Mouse (Mus musculus) ES-Bruce4 (cell line): Measurements from ENCODE around the gene Jdp2. TPM values are rescaled to one million over a fixed set of nuclear protein-coding genes. Genes with fewer than 3 reads are reported as not detected.

Source experiments
- H3K27ac ChIP-seq: 2 replicates; pipeline ENCODE4 v1.5.1; 2012; ENCODE audit warnings: low read length, inconsistent platforms; ENCODE audit not compliant: insufficient read depth
- H3K27me3 ChIP-seq: 2 replicates; pipeline ENCODE4 v1.6.1; 2012; ENCODE audit warnings: mild to moderate bottlenecking, low read length, inconsistent platforms; ENCODE audit not compliant: control insufficient read depth, poor library complexity, insufficient read depth, severe bottlenecking
- H3K36me3 ChIP-seq: 2 replicates; pipeline ENCODE4 v1.6.1; 2012; ENCODE audit warnings: inconsistent platforms, mild to moderate bottlenecking, low read length, moderate library complexity; ENCODE audit not compliant: control insufficient read depth, poor library complexity, insufficient read depth, severe bottlenecking
- H3K4me1 ChIP-seq: one replicate; pipeline ENCODE4 v1.8.1; 2011; ENCODE audit warnings: low read length; ENCODE audit not compliant: control insufficient read depth, insufficient read depth
- H3K4me3 ChIP-seq: 2 replicates; pipeline ENCODE4 v1.5.1; 2011; ENCODE audit warnings: low read depth, mild to moderate bottlenecking, low read length
- H3K9ac ChIP-seq: 2 replicates; pipeline ENCODE4 v1.6.1; 2012; ENCODE audit warnings: low read depth, mild to moderate bottlenecking, inconsistent platforms; ENCODE audit not compliant: poor library complexity, severe bottlenecking
- H3K9me3 ChIP-seq: replicated peaks from 2 replicates; pipeline ENCODE4 v1.6.1; 2012; ENCODE audit warnings: mild to moderate bottlenecking, low read length, inconsistent platforms; ENCODE audit not compliant: control insufficient read depth, poor library complexity, insufficient read depth, severe bottlenecking
- CTCF ChIP-seq: IDR thresholded peaks from one replicate; pipeline ENCODE4 v1.8.1; 2011; ENCODE audit warnings: low read depth, low read length
- EP300 ChIP-seq: IDR thresholded peaks from 2 replicates; pipeline ENCODE4 v1.6.1; 2011; ENCODE audit warnings: low read depth, low read length; ENCODE audit not compliant: insufficient read depth
- POLR2A ChIP-seq: IDR thresholded peaks from one replicate; pipeline ENCODE4 v1.8.1; 2011; ENCODE audit warnings: low read length; ENCODE audit not compliant: insufficient read depth
- polyA plus RNA-seq: library from polyadenylated mRNA; stranded (reverse); fragments of >200 nt; gene quantifications from 2 replicates; pipeline ENCODE4 v1.2.4, GENCODE M21; 2011; ENCODE audit warnings: low read depth; ENCODE audit not compliant: missing spikeins, insufficient read depth, insufficient read length

The Jdp2 gene
- polyA plus RNA-seq, 1 experiment = 14.0 TPM

GRCm38 (mm10) chr12:85581261-85582066 lies 17.4 kb upstream of the Jdp2 start:
- H3K9ac ChIP-seq = no peak overlapping the region
- H3K36me3 ChIP-seq = no peaks in the 10 kb centered on the region
- H3K27me3 ChIP-seq = no peaks in the 10 kb centered on the region
- TF ChIP-seq POLR2A (no peak), CTCF (no peak), EP300 (no peak)
- H3K4me3 ChIP-seq = no peak overlapping the region
- H3K9me3 ChIP-seq = no peaks in the 10 kb centered on the region
- no peaks in the 10 kb centered on the region for H3K4me1 ChIP-seq
- no peak overlapping the region for H3K27ac ChIP-seq

DNA sequence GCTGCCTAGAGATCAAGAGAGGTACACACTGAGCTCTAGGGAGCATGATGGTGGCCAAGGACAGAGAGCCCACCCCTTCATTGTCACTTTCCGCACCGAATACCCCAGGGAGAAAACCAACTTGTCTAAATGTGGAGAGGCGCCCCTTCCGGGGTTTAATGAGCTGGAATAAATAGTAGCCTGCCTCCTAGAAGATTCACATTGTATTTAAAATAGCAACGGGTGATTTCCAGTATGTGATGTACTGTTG lies 16.8 kb upstream of the Jdp2 start:
- Histone ChIP-seq H3K4me1 (no peaks in the 10 kb centered on the region), H3K9ac (no peak overlapping the region), H3K9me3 (no peaks in the 10 kb centered on the region), H3K27ac (no peak overlapping the region), H3K36me3 (no peaks in the 10 kb centered on the region), H3K27me3 (no peaks in the 10 kb centered on the region), H3K4me3 (no peak overlapping the region)
- TF ChIP-seq POLR2A (no peak), CTCF (no peak), EP300 (no peak)

GRCm38 (mm10) chr12:85585761-85586258 lies 13.0 kb upstream of the Jdp2 start:
- H3K27me3 ChIP-seq = no peaks in the 10 kb centered on the region
- no peaks in the 10 kb centered on the region for H3K4me1 ChIP-seq
- H3K9me3 ChIP-seq = no peaks in the 10 kb centered on the region
- H3K9ac ChIP-seq = no peak overlapping the region
- no peak overlapping the region for H3K4me3 ChIP-seq
- H3K27ac ChIP-seq = no peak overlapping the region
- TF ChIP-seq CTCF = no peak
- TF ChIP-seq EP300 = no peak
- TF ChIP-seq POLR2A = no peak
- no peaks in the 10 kb centered on the region for H3K36me3 ChIP-seq

DNA sequence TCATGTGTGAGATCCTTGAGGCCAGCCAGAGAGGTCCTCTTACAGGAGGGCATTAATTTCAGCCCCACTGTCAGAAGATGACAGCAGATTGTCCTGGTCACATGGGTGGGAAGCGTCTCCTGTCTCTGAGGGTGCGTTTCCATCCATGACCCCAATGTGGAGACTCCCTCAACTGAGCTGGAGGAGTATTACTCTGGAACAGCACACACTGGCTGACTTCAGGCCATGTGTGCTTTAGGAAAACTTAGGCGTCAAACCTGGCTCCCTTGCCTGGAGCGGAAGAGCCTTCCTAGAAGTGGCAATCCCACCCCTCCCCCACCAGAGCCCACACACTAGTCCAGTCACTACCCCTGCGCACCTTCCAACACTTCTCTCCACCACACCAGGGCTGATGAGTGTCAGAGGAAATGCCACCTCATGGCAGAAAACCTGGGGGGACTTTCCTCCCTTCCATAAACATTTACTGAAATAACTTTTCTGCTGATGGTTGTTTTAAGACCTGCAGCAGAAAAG lies 8.9 kb upstream of the Jdp2 start:
- no peak overlapping the region for H3K27ac ChIP-seq
- H3K9ac ChIP-seq = no peak overlapping the region
- H3K27me3 ChIP-seq = no peaks in the 10 kb centered on the region
- H3K9me3 ChIP-seq = no peaks in the 10 kb centered on the region
- TF ChIP-seq POLR2A = no peak
- TF ChIP-seq EP300 = no peak
- TF ChIP-seq CTCF = no peak
- H3K4me3 ChIP-seq = no peak overlapping the region
- no peaks in the 10 kb centered on the region for H3K36me3 ChIP-seq
- H3K4me1 ChIP-seq = no peaks in the 10 kb centered on the region

DNA sequence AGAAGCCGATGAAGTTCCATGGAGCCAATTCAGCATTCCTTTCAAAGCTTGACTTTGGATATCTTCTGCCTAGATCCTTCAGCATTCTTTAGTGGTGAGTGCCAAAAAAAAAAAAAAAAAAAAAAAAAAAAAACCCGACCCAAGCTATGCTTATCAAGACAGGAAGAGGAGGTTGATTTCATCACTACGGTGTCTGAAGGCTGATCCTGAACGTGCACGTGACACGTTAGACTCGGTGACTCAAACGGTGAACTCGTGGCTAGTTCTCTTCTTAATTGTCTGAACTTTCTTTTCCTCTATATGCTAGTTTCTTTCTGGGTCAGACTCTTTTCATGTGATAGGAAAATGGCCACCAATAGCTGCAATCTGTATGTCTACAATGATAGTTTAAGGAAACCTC lies 5.9 kb upstream of the Jdp2 start:
- H3K4me3 ChIP-seq = no peak overlapping the region
- no peaks in the 10 kb centered on the region for H3K9me3 ChIP-seq
- TF ChIP-seq POLR2A (no peak), EP300 (no peak), CTCF (no peak)
- H3K9ac ChIP-seq = no peak overlapping the region
- no peaks in the 10 kb centered on the region for H3K27me3 ChIP-seq
- no peak overlapping the region for H3K27ac ChIP-seq
- no peaks in the 10 kb centered on the region for H3K4me1 ChIP-seq
- H3K36me3 ChIP-seq = no peaks in the 10 kb centered on the region

- Histone ChIP-seq H3K4me1 (no peaks in the 10 kb centered on the region), H3K9me3 (no peaks in the 10 kb centered on the region), H3K27me3 (0 out of 2 replicates have a peak, but pooled peaks cover 2% of the 10 kb centered on the region), H3K27ac (no peak overlapping the region), H3K36me3 (no peaks in the 10 kb centered on the region), H3K9ac (no peak overlapping the region), H3K4me3 (no peak overlapping the region)
- TF ChIP-seq POLR2A (no peak), EP300 (no peak), CTCF (no peak)
These were observed 4.4 kb upstream of the Jdp2 start for GRCm38 (mm10) chr12:85594390-85594789.
